Mouse (Mus musculus) liver, embryonic 14 days (tissue): ENCODE measurements around the gene Ap3b2. TPM values are rescaled to one million over a fixed set of nuclear protein-coding genes. Genes with fewer than 3 reads are reported as not detected.

Experiments
- polyA plus RNA-seq: library from polyadenylated mRNA; depleted of rRNA; stranded (reverse); fragments of >200 nt; gene quantifications from 2 replicates; pipeline ENCODE4 v1.2.3, GENCODE M21; 2012; rRNA removed

Gene Ap3b2
- 0.06 and 0.14 TPM in 2 replicates for polyA plus RNA-seq

GRCm38 (mm10) chr7:81493331-81494021 lies at the start of gene Ap3b2:
Ap3b2 (minus strand) TSS chr7:81493925.

DNA sequence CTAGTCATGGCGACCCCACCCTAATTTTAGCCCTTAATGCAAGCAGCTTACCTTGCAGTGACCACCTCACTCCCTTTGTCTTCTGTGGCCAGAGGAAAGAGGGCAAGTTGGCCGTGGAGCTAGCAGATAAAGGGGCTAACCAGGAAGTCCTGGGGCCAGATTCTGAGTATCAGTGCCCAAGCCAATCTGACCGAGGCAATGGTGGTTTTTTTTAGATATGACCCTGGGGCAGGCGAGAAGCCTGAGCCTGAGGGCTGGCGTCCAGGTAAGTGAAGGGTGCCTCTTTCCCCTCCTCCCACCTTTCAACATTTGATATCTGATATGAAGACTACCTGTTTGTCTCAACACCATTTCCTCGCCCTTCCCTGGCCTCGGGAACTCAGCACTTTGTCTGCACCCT lies 4.5 kb upstream of the Ap3b2 start, which contains the start of gene BC048679:
BC048679 (minus strand) TSS at position 101 of the 400 bp plus-strand sequence.

GRCm38 (mm10) chr7:81455155-81455651 lies 38.5 kb downstream of the Ap3b2 start, which contains the start of gene Cpeb1:
Cpeb1 (minus strand) TSS chr7:81455465.

Other genes with a start within 250 kb of the Ap3b2 start
- 1,499 and 1,620 TPM in 2 replicates for gene Rps17, start 148.7 kb downstream of the Ap3b2 start, polyA plus RNA-seq
- 0.05 and 0.07 TPM in 2 replicates for gene Cpeb1, start 38.5 kb downstream of the Ap3b2 start, polyA plus RNA-seq
- gene BC048679, start 4.4 kb upstream of the Ap3b2 start, polyA plus RNA-seq = 0.09 TPM in 1 of 2 replicates, not detected in the other
- gene Fsd2, start 73.0 kb upstream of the Ap3b2 start, polyA plus RNA-seq = 0.08 and 0.09 TPM in 2 replicates
- gene Whamm, start 77.3 kb upstream of the Ap3b2 start, polyA plus RNA-seq = 6.4 and 6.8 TPM in 2 replicates
- 2.5 and 2.9 TPM in 2 replicates for gene Homer2, start 213.6 kb upstream of the Ap3b2 start, polyA plus RNA-seq